Mouse (Mus musculus): ENCODE measurements around the gene Gm20809.
"Not testable (repeated sequence)": the region's sequence is repeated elsewhere in the genome, so short reads cannot be mapped to it uniquely, and the experiment has no call there.

Gm20809 gene

GRCm38 (mm10) chrY:24454757-24455156 is at the start of gene Gm20809:
TSS of gene Gm20809 (plus strand) at chrY:24455057.
- not testable (repeated sequence) for DNase-seq

All from cerebellum, adult 9-11 months (tissue).